Mouse (Mus musculus) hindbrain, postnatal 0 days (tissue): ENCODE results near the gene Pnpla2. TPM values are rescaled to one million over a fixed set of nuclear protein-coding genes. Genes with fewer than 3 reads are reported as not detected.
A peak's percentile ranks its signal among the peaks of the same experiment; 100 is the strongest.

Experiments
- ATAC-seq: fragments of 200-750 bp; cut with Nextera tagmentation; 2 replicates; pipeline ENCODE4 v1.8.0; 2017; ENCODE audit warnings: mild to moderate bottlenecking, moderate TSS enrichment, moderate library complexity
- DNase-seq: peaks from one replicate; pipeline ENCODE4 v3.0.0-alpha.2; 2015; ENCODE audit warnings: low spot score
- H3K27ac ChIP-seq: fragments of 300-500 bp; sonication (generic); 2 replicates; pipeline ENCODE4 v1.5.1; 2014; ENCODE audit warnings: mild to moderate bottlenecking
- H3K27me3 ChIP-seq: fragments of 300-500 bp; sonication (generic); 2 replicates; pipeline ENCODE4 v1.6.1; 2014; ENCODE audit warnings: low read length, mixed read lengths; ENCODE audit not compliant: insufficient read depth
- H3K36me3 ChIP-seq: fragments of 300-500 bp; sonication (generic); 2 replicates; pipeline ENCODE4 v1.6.1; 2014; ENCODE audit warnings: low read length, mixed read lengths; ENCODE audit not compliant: insufficient read depth
- H3K4me1 ChIP-seq: fragments of 300-500 bp; sonication (generic); 2 replicates; pipeline ENCODE4 v1.6.1; 2014; ENCODE audit warnings: antibody characterized with exemption, low read length, mixed read lengths; ENCODE audit not compliant: insufficient read depth
- H3K4me2 ChIP-seq: fragments of 300-500 bp; sonication (generic); 2 replicates; pipeline ENCODE4 v1.6.1; 2014; ENCODE audit warnings: low read depth, mild to moderate bottlenecking, low read length, moderate library complexity, mixed read lengths
- H3K4me3 ChIP-seq: fragments of 300-500 bp; sonication (generic); 2 replicates; pipeline ENCODE4 v1.5.1; 2014; ENCODE audit warnings: low read length
- H3K9ac ChIP-seq: fragments of 300-500 bp; sonication (generic); replicated peaks from 2 replicates; pipeline ENCODE4 v1.6.1; 2014; ENCODE audit warnings: mild to moderate bottlenecking, low read length, moderate library complexity, mixed read lengths
- H3K9me3 ChIP-seq: fragments of 300-500 bp; sonication (generic); 2 replicates; pipeline ENCODE4 v1.6.1; 2016; ENCODE audit warnings: low read length, mixed read lengths
- CTCF ChIP-seq: IDR thresholded peaks from 2 replicates; pipeline ENCODE4 v1.5.1; 2016; ENCODE audit warnings: antibody characterized with exemption, control low read depth, low read depth
- whole genome bisulfite sequencing: fragments of 180-500 bp; shearing (Covaris S2); extraction: QIAGEN DNeasy Blood & Tissue Kit; methylation state at CpG from one replicate; pipeline ENCODE4 v1.1.7; 2014; 5-methylcytosine and 5-hydroxymethylcytosine counted together
- polyA plus RNA-seq: library from polyadenylated mRNA; unstranded; fragments of >200 nt; fragmentation: Nextera tagmentation; extraction: Ambion mirVana; gene quantifications from 2 replicates; pipeline ENCODE4 v1.2.1, GENCODE M21; 2015
- total RNA-seq: library from RNA; depleted of rRNA; stranded (reverse); fragments of >200 nt; gene quantifications from 2 replicates; pipeline ENCODE4 v1.2.3, GENCODE M21; 2014

Gene Pnpla2
- total and polyA plus RNA-seq, 2 experiments from 2014 or later, result 8.5 to 22.4 TPM

DNA sequence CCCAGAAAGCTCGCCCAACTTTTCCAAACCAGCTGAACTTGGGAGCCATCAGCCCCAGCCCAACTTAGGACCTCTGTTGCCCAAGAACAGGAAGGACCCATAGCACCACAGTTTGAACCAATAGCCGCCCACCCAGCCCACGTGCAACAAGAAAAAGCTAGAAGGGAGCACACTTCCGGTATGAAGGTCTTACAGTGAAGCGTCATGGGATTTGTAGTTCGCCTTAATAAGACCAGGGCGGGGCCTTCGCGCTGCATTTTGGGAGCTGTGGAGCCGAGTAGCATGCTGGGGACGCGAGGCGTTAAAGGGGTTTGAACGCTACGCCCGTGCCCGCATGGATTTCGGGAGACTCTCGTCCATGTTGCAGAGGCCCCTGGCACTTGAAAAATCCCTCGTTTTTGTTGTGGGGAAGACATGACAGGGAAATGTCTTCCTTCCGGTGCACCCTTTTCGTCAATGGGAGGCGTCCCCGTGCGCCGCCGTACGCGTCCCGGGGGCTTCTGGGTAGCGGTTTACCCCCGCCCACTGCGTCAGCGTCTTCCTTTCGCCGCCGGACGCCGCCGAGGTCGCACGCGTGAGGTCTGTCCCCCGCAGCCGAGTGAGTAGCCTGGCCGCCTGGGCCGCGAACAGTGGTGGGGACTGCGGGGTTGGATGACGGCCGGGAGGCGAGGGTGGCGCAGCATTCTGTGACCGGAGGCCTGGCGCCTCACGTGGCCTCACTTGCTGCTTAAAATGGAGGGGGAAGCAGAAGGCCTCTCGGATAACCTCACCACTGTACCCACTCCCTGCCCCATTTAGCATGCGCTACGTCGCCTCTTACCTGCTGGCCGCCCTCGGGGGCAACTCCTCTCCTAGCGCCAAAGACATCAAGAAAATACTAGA, 7.6 kb upstream of the Pnpla2 start, which contains the start of gene Rplp2:
TSS of gene Rplp2 (plus strand) at position 261 of the 882 bp plus-strand sequence.
- DNase-seq (peak; percentile 96), ATAC-seq (peak; percentile 93)
- H3K36me3 ChIP-seq, result peaks cover 15% of the 10 kb centered on the region
- H3K27me3 ChIP-seq, result no peaks in the 10 kb centered on the region
- H3K4me3 ChIP-seq, result peak within 1 kb of the TSS; percentile 73
- H3K4me2 ChIP-seq, result peak within 1 kb of the TSS; percentile 75
- no peak; the same call in 1 of the 2 replicates for TF ChIP-seq CTCF
- WGBS, result under 1% methylated on average over 63 of the region's 63 CpGs
- no peaks in the 10 kb centered on the region for H3K9me3 ChIP-seq
- peak within 1 kb of the TSS; percentile 86 for H3K9ac ChIP-seq
- peaks cover 18% of the 10 kb centered on the region for H3K4me1 ChIP-seq
- H3K27ac ChIP-seq, result peak within 1 kb of the TSS; percentile 88

DNA sequence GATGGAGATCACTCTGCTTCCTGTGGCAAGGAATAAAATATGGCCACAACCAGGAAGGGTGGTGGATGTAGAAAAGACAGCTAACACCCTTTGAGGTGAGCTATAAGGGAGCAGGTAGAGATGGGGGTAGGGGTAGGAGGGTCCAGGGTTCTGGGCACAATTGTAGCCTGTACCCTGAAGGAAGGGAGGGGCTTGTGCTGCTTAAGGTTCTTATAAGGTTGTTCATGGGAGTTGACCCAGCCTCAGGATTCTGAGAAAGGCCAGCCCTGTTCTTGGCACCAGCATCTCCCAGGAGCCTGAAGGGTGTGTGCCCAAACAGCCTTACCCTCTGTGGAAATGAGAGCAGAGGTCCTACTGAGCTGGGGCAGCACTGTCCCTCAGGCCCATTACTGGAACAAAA, 3.1 kb upstream of the Pnpla2 start:
- H3K4me3 ChIP-seq, result no peak overlapping the region
- H3K9ac ChIP-seq, result no peak overlapping the region
- no peak overlapping the region for H3K27ac ChIP-seq
- ATAC-seq (no peak), DNase-seq (no peak)
- H3K4me1 ChIP-seq, result peaks cover 17% of the 10 kb centered on the region
- no peak for TF ChIP-seq CTCF
- peaks cover 15% of the 10 kb centered on the region for H3K36me3 ChIP-seq
- H3K4me2 ChIP-seq, result no peak overlapping the region
- H3K27me3 ChIP-seq, result no peaks in the 10 kb centered on the region
- no peaks in the 10 kb centered on the region for H3K9me3 ChIP-seq

DNA sequence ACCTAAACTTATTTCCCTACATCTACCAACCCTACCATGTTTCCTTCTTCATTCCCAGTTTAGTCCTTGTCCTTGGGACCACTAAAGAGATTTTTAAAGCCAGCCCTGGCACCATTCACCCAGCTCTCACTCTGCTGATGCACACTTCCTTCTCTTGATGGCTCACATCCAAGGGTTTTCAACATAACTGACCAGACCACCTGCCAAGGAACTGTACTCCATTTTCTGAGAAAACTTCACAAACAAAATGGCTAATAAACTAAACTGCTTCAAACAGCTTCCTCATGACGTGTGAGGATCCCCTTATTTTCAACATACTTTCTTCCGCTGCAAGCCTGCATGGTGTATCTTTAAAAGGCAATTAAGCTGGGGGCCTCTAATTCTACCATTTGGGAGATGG, 1.4 kb upstream of the Pnpla2 start:
- DNase-seq, result no peak
- H3K4me2 ChIP-seq, result no peak overlapping the region
- no peak for TF ChIP-seq CTCF
- WGBS, result 78% methylated on average over 2 of the region's 2 CpGs
- H3K4me3 ChIP-seq, result no peak overlapping the region
- ATAC-seq, result no peak
- no peaks in the 10 kb centered on the region for H3K9me3 ChIP-seq
- no peaks in the 10 kb centered on the region for H3K27me3 ChIP-seq
- H3K27ac ChIP-seq, result no peak overlapping the region
- H3K9ac ChIP-seq, result no peak overlapping the region
- peaks cover 10% of the 10 kb centered on the region for H3K4me1 ChIP-seq
- H3K36me3 ChIP-seq, result peaks cover 15% of the 10 kb centered on the region

DNA sequence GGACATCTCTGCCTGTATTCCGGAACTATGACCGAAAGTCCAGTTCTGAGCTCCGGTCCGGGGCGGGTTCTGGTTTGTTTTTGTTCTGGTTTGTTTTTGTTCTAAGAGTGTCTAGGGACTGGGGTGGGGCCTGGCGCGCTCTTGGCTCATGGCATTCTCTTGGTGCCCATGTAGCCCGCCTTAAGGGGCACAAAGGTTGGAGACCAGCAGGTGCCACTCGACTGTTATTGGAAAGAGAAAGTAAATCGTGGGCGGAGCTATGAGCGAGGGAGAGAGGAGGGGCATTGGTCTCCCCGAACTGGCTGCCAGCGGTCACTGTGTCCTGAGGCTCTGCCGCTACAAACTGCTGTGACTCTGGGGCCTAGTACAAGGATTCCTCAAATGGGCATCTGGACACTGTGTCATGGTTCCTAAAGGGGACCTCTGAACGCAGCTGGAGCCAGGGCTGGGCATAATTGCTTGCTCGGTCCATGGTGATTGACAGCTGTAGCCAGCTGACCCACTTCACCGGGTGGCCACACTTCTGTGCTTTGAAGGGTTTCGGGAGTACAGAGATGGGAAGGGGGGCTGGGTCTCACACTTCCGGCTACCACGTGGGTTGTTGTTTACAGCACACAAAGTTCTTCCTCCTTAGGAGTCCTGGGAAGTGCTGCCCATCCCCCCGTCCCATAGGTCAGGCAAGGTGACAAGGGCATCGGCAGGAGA, 764 bp downstream of the Pnpla2 start:
- ATAC-seq (peak; percentile 39), DNase-seq (peak; percentile 64)
- Histone ChIP-seq H3K27ac (peak overlapping the region; percentile 84), H3K4me2 (peak overlapping the region; percentile 98), H3K9me3 (no peaks in the 10 kb centered on the region), H3K36me3 (peaks cover 19% of the 10 kb centered on the region), H3K4me3 (peak overlapping the region; percentile 80), H3K9ac (peak overlapping the region; percentile 72), H3K27me3 (peaks cover 2% of the 10 kb centered on the region), H3K4me1 (0 out of 2 replicates have a peak, but pooled peaks cover 8% of the 10 kb centered on the region)
- WGBS, result 2% methylated on average over 23 of the region's 23 CpGs
- no peak for TF ChIP-seq CTCF

DNA sequence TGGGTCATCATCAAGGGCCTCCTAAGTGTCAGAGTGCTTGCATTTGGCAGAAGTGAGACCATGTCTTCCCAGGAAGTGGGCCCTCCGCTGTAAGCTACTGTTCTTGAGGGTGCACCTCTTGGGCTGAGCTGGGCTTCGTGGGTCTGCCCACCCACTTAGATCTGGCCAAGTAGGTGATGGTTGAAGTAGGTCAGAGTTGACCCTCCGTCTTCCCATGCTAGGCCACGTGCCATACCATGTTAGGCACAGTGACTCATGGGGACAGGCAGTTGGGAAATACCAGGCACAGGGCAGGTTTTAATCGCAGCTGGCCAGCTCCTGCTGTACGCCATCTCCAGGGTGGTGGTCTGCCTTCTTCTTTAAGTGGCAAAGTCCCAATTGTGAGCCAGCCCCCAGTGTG, 1.7 kb downstream of the Pnpla2 start:
- 90% methylated on average over 6 of the region's 6 CpGs for WGBS
- Histone ChIP-seq H3K9me3 (no peaks in the 10 kb centered on the region), H3K4me1 (0 out of 2 replicates have a peak, but pooled peaks cover 8% of the 10 kb centered on the region), H3K4me3 (no peak overlapping the region), H3K27me3 (peaks cover 10% of the 10 kb centered on the region), H3K4me2 (no peak overlapping the region), H3K9ac (no peak overlapping the region), H3K36me3 (peaks cover 10% of the 10 kb centered on the region), H3K27ac (no peak overlapping the region)
- TF ChIP-seq CTCF, result no peak
- DNase-seq, result no peak
- no peak for ATAC-seq

DNA sequence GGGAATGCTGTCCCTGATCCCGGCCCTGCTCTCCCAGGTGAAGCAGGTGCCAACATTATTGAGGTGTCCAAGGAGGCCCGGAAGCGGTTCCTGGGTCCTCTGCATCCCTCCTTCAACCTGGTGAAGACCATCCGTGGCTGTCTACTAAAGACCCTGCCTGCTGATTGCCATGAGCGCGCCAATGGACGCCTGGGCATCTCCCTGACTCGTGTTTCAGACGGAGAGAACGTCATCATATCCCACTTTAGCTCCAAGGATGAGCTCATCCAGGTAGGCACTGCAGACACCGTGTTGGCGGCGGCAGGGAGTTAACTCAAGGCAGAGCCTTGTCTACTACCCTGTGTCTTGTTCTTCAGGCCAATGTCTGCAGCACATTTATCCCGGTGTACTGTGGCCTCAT, 2.2 kb downstream of the Pnpla2 start:
- 93% methylated on average over 14 of the region's 14 CpGs for WGBS

More for the DNA sequence above, 2.2 kb downstream of the Pnpla2 start:
- ATAC-seq, result no peak
- H3K27ac ChIP-seq, result no peak overlapping the region
- no peak overlapping the region for H3K4me3 ChIP-seq
- H3K4me1 ChIP-seq, result 0 out of 2 replicates have a peak, but pooled peaks cover 8% of the 10 kb centered on the region
- peaks cover 10% of the 10 kb centered on the region for H3K27me3 ChIP-seq
- H3K4me2 ChIP-seq, result no peak overlapping the region
- DNase-seq, result no peak
- H3K9me3 ChIP-seq, result no peaks in the 10 kb centered on the region
- H3K36me3 ChIP-seq, result peaks cover 5% of the 10 kb centered on the region; the same call in 1 of the 2 replicates
- no peak overlapping the region for H3K9ac ChIP-seq
- no peak for TF ChIP-seq CTCF
